Mouse (Mus musculus) G1E (cell line): ENCODE data around the gene Hddc3.

Experiments used
- CTCF ChIP-seq: IDR thresholded peaks from 2 replicates; pipeline ENCODE4 v1.5.1; 2012; ENCODE audit warnings: low read depth, low read length, inconsistent platforms, mixed read lengths
- GATA1 ChIP-seq: IDR thresholded peaks from 2 replicates; pipeline ENCODE4 v1.6.1; 2012; ENCODE audit warnings: borderline replicate concordance, low read length, inconsistent platforms, mixed read lengths
- POLR2AphosphoS5 ChIP-seq: IDR thresholded peaks from 2 replicates; pipeline ENCODE4 v1.6.1; 2012; ENCODE audit warnings: low read depth, low read length, inconsistent platforms; ENCODE audit not compliant: insufficient replicate concordance

DNA sequence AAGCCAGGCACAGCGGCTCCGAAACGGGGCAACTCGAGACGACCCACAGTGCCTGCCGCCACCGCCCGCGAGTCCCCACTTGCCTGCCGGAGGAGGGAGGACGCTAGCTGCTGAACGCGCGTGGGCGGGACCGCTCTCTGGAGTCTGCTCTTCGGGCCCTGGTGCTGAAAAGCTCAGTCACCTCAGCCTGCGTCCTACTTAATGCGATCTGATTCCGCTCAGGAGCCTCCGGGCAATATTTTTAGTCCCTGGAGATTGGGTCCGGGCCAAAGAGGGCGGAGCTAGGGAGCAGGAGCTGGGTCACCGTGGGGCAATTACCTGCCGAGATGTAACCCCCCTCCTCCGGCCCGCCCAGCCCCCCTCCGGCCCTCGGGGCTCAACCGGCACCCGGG lies 27.7 kb downstream of the Hddc3 start:
- TF ChIP-seq CTCF (no peak), GATA1 (no peak), POLR2AphosphoS5 (no peak)
